Mouse (Mus musculus) brain, embryonic 14.5 days (tissue): ENCODE results near the gene Wfikkn2. TPM values are rescaled to one million over a fixed set of nuclear protein-coding genes. Genes with fewer than 3 reads are reported as not detected.

Source experiments
- DNase-seq: peaks from one replicate; pipeline ENCODE4 v3.0.0-alpha.2; 2011; ENCODE audit warnings: low read depth
- CTCF ChIP-seq: fragments of 200-500 bp; IDR thresholded peaks from 2 replicates; pipeline ENCODE4 v1.5.1; 2012; ENCODE audit warnings: inconsistent platforms, mild to moderate bottlenecking, moderate library complexity, borderline replicate concordance; ENCODE audit not compliant: insufficient read depth, insufficient read length; ENCODE audit errors: extremely low read depth
- POLR2A ChIP-seq: fragments of 200-500 bp; IDR thresholded peaks from 2 replicates; pipeline ENCODE4 v1.6.1; 2012; ENCODE audit warnings: mild to moderate bottlenecking, inconsistent platforms, borderline replicate concordance; ENCODE audit not compliant: poor library complexity, insufficient read depth, insufficient read length, severe bottlenecking; ENCODE audit errors: extremely low read depth
- polyA plus RNA-seq: library from polyadenylated mRNA; depleted of rRNA; stranded (reverse); fragments of >200 nt; gene quantifications from 2 replicates; pipeline ENCODE4 v1.2.3, GENCODE M21; 2012

Wfikkn2 gene
- polyA plus RNA-seq, 1 experiment, result 9.4 TPM

- DNase-seq, result no peak
These were observed 13.8 kb downstream of the Wfikkn2 start for GRCm38 (mm10) chr11:94231821-94232552.

GRCm38 (mm10) chr11:94230244-94230643 lies 15.6 kb downstream of the Wfikkn2 start:
- DNase-seq, result no peak
- TF ChIP-seq POLR2A (no peak), CTCF (no peak)

More at GRCm38 (mm10) chr11:94231821-94232552, 13.8 kb downstream of the Wfikkn2 start:
- TF ChIP-seq POLR2A (no peak), CTCF (no peak)

GRCm38 (mm10) chr11:94229207-94229960 lies 16.4 kb downstream of the Wfikkn2 start:
- peak; percentile 51 for DNase-seq
- no peak for TF ChIP-seq POLR2A
- TF ChIP-seq CTCF, result no peak

GRCm38 (mm10) chr11:94228416-94228815 lies 17.4 kb downstream of the Wfikkn2 start:
- TF ChIP-seq POLR2A (no peak), CTCF (no peak)
- DNase-seq, result peak; percentile 45

- DNase-seq, result peak; percentile 71
- TF ChIP-seq CTCF (peak; percentile 55; the same call in 1 of the 2 replicates), POLR2A (no peak)
These were observed 19.8 kb downstream of the Wfikkn2 start for GRCm38 (mm10) chr11:94225985-94226384.

GRCm38 (mm10) chr11:94223531-94223930 lies 22.3 kb downstream of the Wfikkn2 start:
- DNase-seq, result no peak
- no peak for TF ChIP-seq POLR2A
- no peak for TF ChIP-seq CTCF

- TF ChIP-seq POLR2A (no peak), CTCF (no peak)
- DNase-seq, result no peak
These were observed 24.5 kb downstream of the Wfikkn2 start for GRCm38 (mm10) chr11:94221257-94221656.

GRCm38 (mm10) chr11:94216247-94216646 lies 29.6 kb downstream of the Wfikkn2 start:
- TF ChIP-seq POLR2A (no peak), CTCF (no peak)
- no peak for DNase-seq

GRCm38 (mm10) chr11:94215581-94215980 lies 30.2 kb downstream of the Wfikkn2 start:
- TF ChIP-seq CTCF (no peak), POLR2A (no peak)
- DNase-seq, result no peak

- DNase-seq, result peak; percentile 57
- no peak for TF ChIP-seq CTCF
- TF ChIP-seq POLR2A, result no peak
These were observed 31.8 kb downstream of the Wfikkn2 start for GRCm38 (mm10) chr11:94213735-94214594.

GRCm38 (mm10) chr11:94212997-94213396 lies 32.8 kb downstream of the Wfikkn2 start:
- no peak for TF ChIP-seq CTCF
- DNase-seq, result no peak

GRCm38 (mm10) chr11:94212489-94212836 lies 33.3 kb downstream of the Wfikkn2 start:
- TF ChIP-seq CTCF, result no peak
- TF ChIP-seq POLR2A, result no peak
- no peak for DNase-seq
